Mouse (Mus musculus) midbrain, embryonic 12.5 days (tissue): ENCODE results near the gene Gstt2. TPM values are rescaled to one million over a fixed set of nuclear protein-coding genes. Genes with fewer than 3 reads are reported as not detected.

ENCODE experiments used
- ATAC-seq: fragments of 200-750 bp; cut with Nextera tagmentation; 2 replicates; pipeline ENCODE4 v1.8.0; 2017; ENCODE audit warnings: low read depth, moderate TSS enrichment, moderate library complexity; ENCODE audit not compliant: low FRiP score
- H3K27ac ChIP-seq: fragments of 300-500 bp; sonication (generic); replicated peaks from 2 replicates; pipeline ENCODE4 v1.5.1; 2016; ENCODE audit warnings: mild to moderate bottlenecking
- H3K27me3 ChIP-seq: fragments of 300-500 bp; sonication (generic); 2 replicates; pipeline ENCODE4 v1.6.1; 2016; ENCODE audit warnings: mild to moderate bottlenecking
- H3K36me3 ChIP-seq: fragments of 300-500 bp; sonication (generic); 2 replicates; pipeline ENCODE4 v1.6.1; 2016
- H3K4me1 ChIP-seq: fragments of 300-500 bp; sonication (generic); 2 replicates; pipeline ENCODE4 v1.6.1; 2016
- H3K4me2 ChIP-seq: fragments of 300-500 bp; sonication (generic); replicated peaks from 2 replicates; pipeline ENCODE4 v1.6.1; 2016; ENCODE audit warnings: mild to moderate bottlenecking, moderate library complexity
- H3K4me3 ChIP-seq: fragments of 300-500 bp; sonication (generic); 2 replicates; pipeline ENCODE4 v1.5.1; 2016; ENCODE audit warnings: mild to moderate bottlenecking
- H3K9ac ChIP-seq: fragments of 300-500 bp; sonication (generic); replicated peaks from 2 replicates; pipeline ENCODE4 v1.6.1; 2016; ENCODE audit warnings: mild to moderate bottlenecking, moderate library complexity
- H3K9me3 ChIP-seq: fragments of 300-500 bp; sonication (generic); 2 replicates; pipeline ENCODE4 v1.6.1; 2016; ENCODE audit warnings: mild to moderate bottlenecking
- WGBS: fragments of 180-500 bp; shearing (Covaris S2); methylation state at CpG from one replicate; pipeline ENCODE4 v1.1.7; 2016; 5-methylcytosine and 5-hydroxymethylcytosine counted together
- polyA plus RNA-seq: library from polyadenylated mRNA; unstranded; fragments of >200 nt; fragmentation: Nextera tagmentation; extraction: Ambion mirVana; gene quantifications from 2 replicates; pipeline ENCODE4 v1.2.1, GENCODE M21; 2016

Gene Gstt2
- polyA plus RNA-seq = 7.7 and 7.9 TPM in 2 replicates

- peak; percentile 93 for ATAC-seq
- H3K27ac ChIP-seq = peak within 1 kb of the TSS; percentile 69
- peak within 1 kb of the TSS; percentile 43 for H3K9ac ChIP-seq
- H3K36me3 ChIP-seq = no peaks in the 10 kb centered on the region
- H3K4me1 ChIP-seq = peaks cover 32% of the 10 kb centered on the region
- H3K9me3 ChIP-seq = no peaks in the 10 kb centered on the region
- peak within 1 kb of the TSS; percentile 44 for H3K4me3 ChIP-seq
- H3K4me2 ChIP-seq = peak within 1 kb of the TSS; percentile 60
- under 1% methylated on average over 21 of the region's 21 CpGs for WGBS
- peaks cover 43% of the 10 kb centered on the region for H3K27me3 ChIP-seq
Observed at GRCm38 (mm10) chr10:75837248-75837759, at the start of gene Gstt2. Gstt2 (minus strand) TSS chr10:75837424.

GRCm38 (mm10) chr10:75884742-75885141, 47.5 kb upstream of the Gstt2 start:
- Histone ChIP-seq H3K9me3 (no peaks in the 10 kb centered on the region), H3K4me2 (no peak overlapping the region), H3K9ac (no peak overlapping the region), H3K4me3 (no peak overlapping the region), H3K27me3 (no peaks in the 10 kb centered on the region), H3K27ac (no peak overlapping the region), H3K36me3 (no peaks in the 10 kb centered on the region), H3K4me1 (peaks cover 25% of the 10 kb centered on the region)
- no peak for ATAC-seq
- 96% methylated on average over 8 of the region's 8 CpGs for WGBS

- H3K4me2 ChIP-seq = peak overlapping the region; percentile 32
- peak; percentile 82 for ATAC-seq
- no peaks in the 10 kb centered on the region for H3K9me3 ChIP-seq
- no peak overlapping the region for H3K9ac ChIP-seq
- H3K4me1 ChIP-seq = peaks cover 25% of the 10 kb centered on the region
- H3K27ac ChIP-seq = no peak overlapping the region
- under 1% methylated on average over 10 of the region's 10 CpGs for WGBS
- no peaks in the 10 kb centered on the region for H3K36me3 ChIP-seq
- H3K27me3 ChIP-seq = no peaks in the 10 kb centered on the region
- H3K4me3 ChIP-seq = no peak overlapping the region
Observed at GRCm38 (mm10) chr10:75883232-75883552, 46.0 kb upstream of the Gstt2 start.

- peak overlapping the region; percentile 32 for H3K4me2 ChIP-seq
- WGBS = 6% methylated on average over 15 of the region's 15 CpGs
- no peak overlapping the region for H3K27ac ChIP-seq
- no peaks in the 10 kb centered on the region for H3K9me3 ChIP-seq
- H3K27me3 ChIP-seq = no peaks in the 10 kb centered on the region
- peaks cover 25% of the 10 kb centered on the region for H3K4me1 ChIP-seq
- no peaks in the 10 kb centered on the region for H3K36me3 ChIP-seq
- peak; percentile 58 for ATAC-seq
- no peak overlapping the region for H3K4me3 ChIP-seq
- H3K9ac ChIP-seq = no peak overlapping the region
Observed at GRCm38 (mm10) chr10:75882433-75883231, 45.4 kb upstream of the Gstt2 start.

GRCm38 (mm10) chr10:75881578-75882432, 44.6 kb upstream of the Gstt2 start:
- H3K27ac ChIP-seq = peak overlapping the region; percentile 22; the same call in 1 of the 2 replicates
- 15% methylated on average over 20 of the region's 20 CpGs for WGBS
- peak; percentile 45; the same call in 1 of the 2 replicates for ATAC-seq

GRCm38 (mm10) chr10:75880771-75881577, 43.8 kb upstream of the Gstt2 start:
- H3K9me3 ChIP-seq = no peaks in the 10 kb centered on the region
- no peak overlapping the region for H3K4me3 ChIP-seq
- no peaks in the 10 kb centered on the region for H3K36me3 ChIP-seq
- H3K4me2 ChIP-seq = no peak overlapping the region
- no peaks in the 10 kb centered on the region for H3K27me3 ChIP-seq
- ATAC-seq = no peak
- WGBS = 67% methylated on average over 6 of the region's 6 CpGs
- H3K9ac ChIP-seq = no peak overlapping the region
- H3K27ac ChIP-seq = peak overlapping the region; percentile 22; the same call in 1 of the 2 replicates
- H3K4me1 ChIP-seq = peaks cover 25% of the 10 kb centered on the region

More at GRCm38 (mm10) chr10:75881578-75882432, 44.6 kb upstream of the Gstt2 start:
- H3K4me1 ChIP-seq = peaks cover 25% of the 10 kb centered on the region
- no peak overlapping the region for H3K4me3 ChIP-seq
- H3K36me3 ChIP-seq = no peaks in the 10 kb centered on the region
- H3K27me3 ChIP-seq = no peaks in the 10 kb centered on the region
- H3K4me2 ChIP-seq = peak overlapping the region; percentile 23
- no peaks in the 10 kb centered on the region for H3K9me3 ChIP-seq
- H3K9ac ChIP-seq = no peak overlapping the region

GRCm38 (mm10) chr10:75880351-75880750, 43.1 kb upstream of the Gstt2 start:
- no peak for ATAC-seq
- Histone ChIP-seq H3K4me2 (no peak overlapping the region), H3K4me3 (no peak overlapping the region), H3K27ac (no peak overlapping the region), H3K9ac (no peak overlapping the region), H3K4me1 (peaks cover 25% of the 10 kb centered on the region), H3K9me3 (no peaks in the 10 kb centered on the region), H3K36me3 (no peaks in the 10 kb centered on the region), H3K27me3 (no peaks in the 10 kb centered on the region)
- WGBS = 96% methylated on average over 10 of the region's 10 CpGs

- Histone ChIP-seq H3K4me2 (no peak overlapping the region), H3K4me1 (peaks cover 28% of the 10 kb centered on the region), H3K4me3 (no peak overlapping the region), H3K9ac (no peak overlapping the region), H3K9me3 (no peaks in the 10 kb centered on the region), H3K36me3 (no peaks in the 10 kb centered on the region), H3K27me3 (no peaks in the 10 kb centered on the region), H3K27ac (no peak overlapping the region)
- WGBS = 90% methylated on average over 3 of the region's 3 CpGs
- ATAC-seq = no peak
Observed at GRCm38 (mm10) chr10:75878836-75879235, 41.6 kb upstream of the Gstt2 start.

GRCm38 (mm10) chr10:75873543-75874170, 36.4 kb upstream of the Gstt2 start:
- ATAC-seq = peak; percentile 5; the same call in 1 of the 2 replicates
- peaks cover 15% of the 10 kb centered on the region for H3K4me1 ChIP-seq
- H3K4me3 ChIP-seq = peak overlapping the region; percentile 25
- H3K36me3 ChIP-seq = no peaks in the 10 kb centered on the region
- H3K9me3 ChIP-seq = no peaks in the 10 kb centered on the region
- H3K4me2 ChIP-seq = peak overlapping the region; percentile 55
- no peaks in the 10 kb centered on the region for H3K27me3 ChIP-seq
- H3K27ac ChIP-seq = peak overlapping the region; percentile 81
- 6% methylated on average over 10 of the region's 10 CpGs for WGBS
- H3K9ac ChIP-seq = peak overlapping the region; percentile 37

- WGBS = under 1% methylated on average over 11 of the region's 11 CpGs
- H3K4me1 ChIP-seq = peaks cover 15% of the 10 kb centered on the region
- peak; percentile 99 for ATAC-seq
- no peaks in the 10 kb centered on the region for H3K27me3 ChIP-seq
- H3K4me2 ChIP-seq = peak overlapping the region; percentile 55
- peak overlapping the region; percentile 37 for H3K9ac ChIP-seq
- no peaks in the 10 kb centered on the region for H3K9me3 ChIP-seq
- no peaks in the 10 kb centered on the region for H3K36me3 ChIP-seq
- H3K27ac ChIP-seq = peak overlapping the region; percentile 81
- peak overlapping the region; percentile 25 for H3K4me3 ChIP-seq
Observed at GRCm38 (mm10) chr10:75872915-75873542, 35.8 kb upstream of the Gstt2 start.
